Mouse (Mus musculus): ENCODE data around the gene Ect2.
A peak's percentile ranks its signal among the peaks of the same experiment; 100 is the strongest.

Ect2 gene

DNA sequence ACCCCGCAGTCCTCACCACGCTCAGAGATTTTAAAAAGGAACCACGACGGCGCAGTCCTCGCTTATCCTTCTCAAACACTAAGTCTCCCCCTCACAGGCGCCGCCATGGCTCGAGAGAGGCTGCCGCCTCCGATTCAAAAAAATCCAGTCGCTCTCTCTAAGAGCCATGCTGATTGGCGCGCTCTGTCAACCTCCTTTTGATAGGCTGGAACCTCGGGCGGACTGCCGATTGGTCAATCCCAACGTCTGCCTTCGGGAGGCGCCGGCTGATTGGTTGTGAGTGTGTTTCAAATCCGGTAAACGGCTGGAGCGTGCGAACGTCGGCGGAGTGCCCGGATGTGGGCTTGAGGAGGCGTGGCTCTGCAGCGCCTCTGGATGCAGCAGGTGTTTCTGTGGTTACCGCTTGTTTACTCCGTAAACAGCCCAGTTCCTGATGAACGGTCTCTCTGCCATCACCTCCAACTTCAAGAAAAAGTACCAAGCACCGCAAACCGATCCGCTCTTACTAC, at the start of gene Ect2:
Gene Ect2, minus strand, starts transcription at position 178 of the 509 bp plus-strand sequence.
- peak; percentile 99 for DNase-seq (ENCODE audit: extremely low spot score, low spot score)

DNA sequence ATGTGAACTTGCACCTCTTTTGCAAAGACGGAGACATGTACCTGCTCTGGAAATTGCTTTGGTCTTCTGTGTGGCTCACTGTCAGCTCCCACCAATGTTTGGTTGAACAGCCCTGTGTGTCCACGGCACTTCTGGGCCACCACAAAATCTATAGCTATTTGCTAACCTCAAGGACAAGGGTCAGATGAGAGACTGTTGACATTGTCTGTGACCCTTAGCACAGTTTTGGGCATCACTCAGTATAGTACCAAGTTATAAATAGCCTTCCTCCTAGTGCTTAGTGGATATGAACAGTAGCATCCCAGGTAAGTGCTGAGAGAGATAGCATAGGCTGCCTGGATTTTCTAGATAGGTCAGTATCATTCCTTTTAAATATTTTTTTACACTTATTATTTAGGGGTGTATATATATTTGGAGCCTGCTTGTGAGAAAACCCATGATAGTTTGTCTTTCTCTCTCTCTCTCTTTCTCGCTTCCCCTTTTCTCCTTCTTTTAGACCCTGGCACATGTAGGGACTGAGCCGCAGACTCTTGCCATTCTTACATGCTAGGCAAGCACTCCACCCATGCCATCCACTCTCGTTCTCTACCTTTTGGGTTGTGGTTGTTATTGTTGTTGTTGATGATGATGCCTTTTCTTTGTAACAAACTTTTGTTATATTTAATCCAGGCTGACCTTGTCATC, 48.2 kb upstream of the Ect2 start:
- DNase-seq (ENCODE audit: extremely low spot score, low spot score) = no peak

DNA sequence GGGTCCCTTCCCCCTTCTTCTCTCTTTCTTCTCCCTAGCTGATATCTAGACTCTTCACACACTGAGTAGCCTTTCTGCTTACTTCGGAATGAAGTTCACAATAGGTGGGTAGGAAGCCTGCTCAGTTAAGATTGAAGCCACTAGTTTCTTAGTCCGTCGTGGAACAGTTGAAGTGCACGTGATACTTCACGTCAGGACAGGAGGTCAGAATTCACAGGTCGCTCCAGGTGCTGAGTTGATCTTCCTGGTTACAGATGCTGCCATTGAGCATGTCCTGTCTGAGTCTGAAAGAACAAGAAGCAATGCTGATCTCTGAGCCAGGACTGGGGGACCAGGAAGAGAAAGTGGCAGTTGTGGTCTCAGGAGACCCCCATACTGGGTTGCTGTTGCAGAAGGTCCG, 45.4 kb upstream of the Ect2 start:
- no peak for DNase-seq (ENCODE audit: extremely low spot score, low spot score)

DNA sequence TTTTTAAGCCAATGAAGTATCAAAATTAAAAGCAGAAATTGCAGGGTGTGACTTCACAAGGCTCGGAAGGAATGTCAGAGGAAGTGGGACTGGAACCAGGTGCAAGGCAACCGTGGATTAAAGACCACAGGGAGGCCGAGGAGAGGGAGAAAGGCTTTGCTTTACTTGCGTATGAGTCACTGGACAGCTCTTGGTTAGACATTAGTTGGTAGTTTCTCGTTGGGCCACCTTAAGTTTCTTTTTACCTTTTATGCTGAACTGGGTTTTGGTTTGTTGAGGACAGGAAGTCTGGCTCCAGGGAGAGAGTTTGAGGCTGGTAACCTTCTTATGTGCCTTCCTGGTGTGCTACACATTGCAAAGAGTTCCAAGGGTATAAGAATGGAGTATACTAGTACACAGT, 44.1 kb upstream of the Ect2 start:
- DNase-seq (ENCODE audit: extremely low spot score, low spot score) = no peak

DNA sequence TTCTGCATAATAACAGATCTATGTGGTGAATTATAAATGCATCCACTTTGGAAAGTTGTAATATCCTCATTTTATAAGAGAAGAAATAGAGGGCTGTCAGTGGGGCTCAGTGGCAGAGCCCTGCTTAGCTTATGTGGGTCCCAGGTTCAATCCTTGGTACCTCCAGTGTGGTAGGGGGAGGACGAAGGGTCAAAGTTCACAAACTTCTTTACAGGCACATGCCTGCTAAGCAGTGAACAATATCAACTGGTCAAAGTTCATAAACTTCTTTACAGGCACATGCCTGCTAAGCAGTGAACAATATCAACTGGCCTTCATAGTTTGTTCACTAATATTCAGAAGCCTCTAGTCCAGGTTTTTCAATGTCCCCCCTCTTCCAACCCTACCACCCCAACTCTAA, 42.9 kb upstream of the Ect2 start:
- DNase-seq (ENCODE audit: extremely low spot score, low spot score) = no peak

DNA sequence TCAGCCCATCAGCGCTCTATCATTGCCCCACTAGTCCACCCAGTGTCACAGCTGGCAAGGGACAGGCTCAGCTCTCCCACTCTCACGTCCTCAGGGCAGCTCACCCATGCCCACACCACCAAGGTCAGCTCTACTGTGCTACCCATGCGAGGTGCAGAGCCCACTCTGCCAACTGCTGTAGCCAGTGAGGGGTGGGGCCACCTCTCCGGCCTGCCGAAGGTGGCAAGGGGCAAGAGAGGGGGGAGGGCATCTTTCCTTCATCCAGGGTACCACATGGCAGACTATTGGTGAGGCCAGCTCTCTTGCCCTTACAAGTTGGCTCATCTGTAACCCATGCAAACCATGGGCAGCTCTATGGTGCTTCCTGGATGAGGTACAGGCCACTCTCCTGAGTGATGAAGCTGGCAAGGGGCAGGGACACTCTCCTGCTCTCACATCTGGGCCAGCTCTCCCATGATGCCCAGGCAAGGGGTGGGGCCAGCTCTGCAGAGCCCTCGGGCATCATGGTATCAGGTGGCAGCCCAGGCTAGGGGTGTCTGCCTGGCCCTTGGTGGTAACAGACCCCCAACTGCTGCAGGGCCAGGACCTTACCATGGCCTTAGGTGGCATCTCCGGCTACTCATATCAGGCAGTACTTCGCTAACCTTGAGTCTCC, 42.0 kb upstream of the Ect2 start:
- no peak for DNase-seq (ENCODE audit: extremely low spot score, low spot score)

DNA sequence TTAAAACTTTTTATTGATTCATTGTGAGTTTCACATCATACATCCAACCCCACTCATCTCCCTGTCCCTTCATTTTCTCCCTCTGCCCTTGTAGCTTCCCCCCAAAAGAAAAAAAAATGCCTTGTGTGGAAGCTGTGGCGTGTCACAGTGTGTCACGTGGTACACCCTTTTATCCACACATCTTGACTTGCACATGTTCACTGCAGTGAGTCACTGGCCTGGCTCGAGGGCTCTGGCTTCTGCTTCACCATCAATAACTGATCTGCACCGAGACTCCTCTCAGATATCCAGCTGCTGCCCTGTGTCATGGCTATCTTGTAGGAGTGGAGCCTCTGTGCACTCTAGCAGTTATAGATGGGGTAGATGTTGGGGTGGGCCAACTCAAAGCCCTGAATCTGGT, 41.5 kb upstream of the Ect2 start:
- DNase-seq (ENCODE audit: extremely low spot score, low spot score) = no peak

DNA sequence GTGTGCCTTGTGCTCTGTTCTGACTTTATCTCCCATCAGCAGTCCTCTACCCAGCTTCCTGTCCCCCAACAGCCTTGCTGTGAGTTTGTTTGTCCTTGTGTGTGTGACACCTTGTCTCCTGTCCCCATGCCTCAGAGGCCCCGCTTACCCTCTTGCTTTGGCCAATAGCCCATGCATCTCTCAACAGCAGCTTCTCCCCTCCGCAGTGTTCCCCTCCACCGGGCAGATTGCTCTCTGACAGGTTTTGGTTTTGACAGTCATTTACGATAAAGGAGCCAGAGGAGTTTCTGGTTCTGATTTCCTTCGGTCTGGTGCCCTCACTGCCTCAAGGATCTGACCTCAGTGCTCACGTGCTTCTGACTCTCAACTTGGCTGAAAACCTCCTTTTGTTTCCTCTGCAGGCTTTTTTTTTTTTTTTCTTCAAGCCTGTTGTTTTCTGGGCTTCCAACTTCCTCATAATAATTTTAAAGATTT, 40.2 kb upstream of the Ect2 start:
- DNase-seq (ENCODE audit: extremely low spot score, low spot score) = no peak

DNA sequence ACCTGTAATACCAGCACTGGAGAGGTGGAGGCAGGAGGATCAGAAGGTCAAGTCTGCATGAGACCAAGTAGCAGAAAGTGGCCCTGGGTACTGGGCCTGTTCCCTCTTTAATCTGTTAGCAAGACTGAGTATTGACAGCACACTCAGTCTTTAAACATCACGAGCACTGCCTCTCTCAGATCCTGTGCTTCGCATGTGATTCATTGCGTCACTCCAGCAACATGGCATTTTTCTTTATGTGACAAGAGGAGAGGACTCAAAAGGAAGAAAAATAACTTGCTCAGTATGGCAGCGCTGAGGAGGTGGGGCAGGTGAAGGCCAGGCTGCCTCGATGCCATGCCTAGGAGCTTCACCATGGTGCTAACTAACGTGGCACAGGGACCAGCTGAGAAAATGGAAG, 38.2 kb upstream of the Ect2 start:
- DNase-seq (ENCODE audit: extremely low spot score, low spot score) = no peak

DNA sequence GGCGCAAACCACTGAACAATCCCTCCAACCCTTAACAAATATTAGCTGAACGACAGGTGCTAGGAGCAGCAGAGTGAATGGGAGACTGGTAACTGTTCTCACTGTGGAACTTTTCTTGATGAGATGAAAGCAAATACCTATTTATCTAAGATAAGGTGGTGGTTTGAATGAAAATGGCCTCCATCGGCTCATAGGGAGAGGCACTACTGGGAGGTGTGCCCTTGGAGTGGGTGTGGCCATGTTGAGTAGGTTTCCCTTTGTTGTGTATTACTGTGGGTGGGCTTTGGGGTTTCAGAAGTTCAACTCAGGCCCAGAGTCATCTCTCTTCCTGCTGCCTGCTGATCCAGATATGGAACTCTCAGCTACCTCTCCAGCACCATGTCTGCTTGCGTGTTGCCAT, 37.2 kb upstream of the Ect2 start:
- DNase-seq (ENCODE audit: extremely low spot score, low spot score) = no peak

DNA sequence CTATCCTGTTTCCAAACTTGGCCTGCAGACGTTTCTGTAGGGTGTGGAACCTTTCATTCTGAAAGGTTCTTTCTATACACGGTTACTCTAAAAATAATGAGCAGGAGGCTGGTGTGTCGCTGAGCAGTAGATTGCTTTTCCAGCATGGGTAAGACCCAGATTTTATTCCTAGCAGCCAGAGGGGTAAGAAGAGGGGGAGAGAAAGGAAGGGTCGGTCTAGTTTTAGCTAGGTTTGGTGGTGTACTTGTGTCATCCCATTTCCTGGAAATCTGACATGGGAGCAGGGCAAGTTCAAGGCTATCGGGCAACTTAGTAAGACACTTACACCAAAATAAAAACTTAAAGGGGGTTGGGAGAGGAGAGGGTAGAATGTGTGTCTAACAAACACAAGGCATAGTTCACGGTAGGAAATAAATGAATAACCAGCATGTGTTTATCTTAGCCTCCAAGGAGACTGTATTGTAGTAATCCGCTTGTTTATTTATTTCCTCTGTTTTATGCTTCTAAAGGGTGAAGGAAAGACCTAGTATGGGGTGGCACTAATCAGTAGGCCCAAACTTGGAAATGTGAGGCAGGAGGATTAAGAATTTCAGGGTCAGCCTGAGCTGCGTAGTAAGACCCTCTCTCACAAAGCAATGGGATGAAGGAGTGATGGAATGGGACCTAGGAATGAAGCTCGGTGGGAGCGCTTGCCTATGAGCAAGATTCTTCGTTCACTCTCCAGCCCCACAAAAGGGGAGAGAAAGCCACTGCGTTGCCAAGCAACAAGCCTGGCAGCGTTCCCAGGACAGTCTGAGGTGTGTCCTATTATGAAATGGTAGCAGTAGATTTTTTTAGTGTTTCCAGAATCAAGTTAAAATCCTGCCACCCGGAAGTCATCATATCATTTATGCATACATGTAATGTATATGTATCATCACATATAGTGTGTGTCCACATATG, 35.9 kb upstream of the Ect2 start:
- DNase-seq (ENCODE audit: extremely low spot score, low spot score) = no peak

DNA sequence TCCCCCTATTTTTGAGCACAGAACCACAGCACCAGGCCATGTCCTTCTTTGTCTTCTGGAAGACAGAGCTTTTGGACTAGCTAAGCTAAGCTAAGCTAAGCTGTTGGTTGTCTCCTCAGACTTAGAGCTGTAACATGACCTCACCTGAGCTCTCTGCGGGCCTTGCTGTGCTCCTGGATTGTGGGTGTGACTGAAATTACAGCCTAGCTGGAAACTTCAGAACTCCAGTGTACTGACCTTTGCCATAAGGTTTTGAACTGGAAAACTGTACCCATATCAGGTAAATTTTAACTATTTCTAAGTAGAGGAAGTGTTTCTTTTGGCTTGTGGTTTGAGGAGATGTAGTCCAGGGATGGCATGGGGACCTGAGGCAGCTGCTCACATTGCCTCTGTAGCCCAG, 34.7 kb upstream of the Ect2 start:
- DNase-seq (ENCODE audit: extremely low spot score, low spot score) = no peak

DNA sequence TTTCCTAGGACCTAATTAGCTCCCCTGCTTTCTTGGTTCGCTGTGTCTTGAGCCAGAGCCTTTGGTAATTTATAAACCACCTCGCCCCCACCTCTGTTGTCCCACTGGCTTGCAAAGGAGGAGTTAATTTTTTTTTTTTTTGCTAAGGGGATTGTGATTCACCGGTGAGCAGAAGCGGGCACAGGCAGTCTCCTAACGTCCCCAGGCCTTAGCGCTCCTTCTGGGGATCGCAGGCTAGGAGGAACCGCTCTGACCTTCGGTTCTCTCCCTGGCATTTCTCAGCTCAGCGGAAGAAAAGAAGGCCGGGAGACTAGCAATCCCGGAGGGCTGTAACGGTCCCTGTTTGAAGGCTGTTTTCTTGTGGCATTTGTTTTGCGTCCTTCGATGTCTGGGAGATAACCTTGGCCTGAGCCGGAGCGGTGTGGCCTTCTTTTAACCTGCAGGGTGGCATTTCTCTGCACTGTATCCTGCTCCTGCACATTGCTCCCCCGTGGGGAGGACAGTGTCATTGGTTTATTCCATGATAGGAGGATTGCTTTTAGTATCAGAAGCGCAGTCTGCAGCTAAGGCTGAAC, 30.0 kb upstream of the Ect2 start:
- peak; percentile 23 for DNase-seq (ENCODE audit: extremely low spot score, low spot score)

DNA sequence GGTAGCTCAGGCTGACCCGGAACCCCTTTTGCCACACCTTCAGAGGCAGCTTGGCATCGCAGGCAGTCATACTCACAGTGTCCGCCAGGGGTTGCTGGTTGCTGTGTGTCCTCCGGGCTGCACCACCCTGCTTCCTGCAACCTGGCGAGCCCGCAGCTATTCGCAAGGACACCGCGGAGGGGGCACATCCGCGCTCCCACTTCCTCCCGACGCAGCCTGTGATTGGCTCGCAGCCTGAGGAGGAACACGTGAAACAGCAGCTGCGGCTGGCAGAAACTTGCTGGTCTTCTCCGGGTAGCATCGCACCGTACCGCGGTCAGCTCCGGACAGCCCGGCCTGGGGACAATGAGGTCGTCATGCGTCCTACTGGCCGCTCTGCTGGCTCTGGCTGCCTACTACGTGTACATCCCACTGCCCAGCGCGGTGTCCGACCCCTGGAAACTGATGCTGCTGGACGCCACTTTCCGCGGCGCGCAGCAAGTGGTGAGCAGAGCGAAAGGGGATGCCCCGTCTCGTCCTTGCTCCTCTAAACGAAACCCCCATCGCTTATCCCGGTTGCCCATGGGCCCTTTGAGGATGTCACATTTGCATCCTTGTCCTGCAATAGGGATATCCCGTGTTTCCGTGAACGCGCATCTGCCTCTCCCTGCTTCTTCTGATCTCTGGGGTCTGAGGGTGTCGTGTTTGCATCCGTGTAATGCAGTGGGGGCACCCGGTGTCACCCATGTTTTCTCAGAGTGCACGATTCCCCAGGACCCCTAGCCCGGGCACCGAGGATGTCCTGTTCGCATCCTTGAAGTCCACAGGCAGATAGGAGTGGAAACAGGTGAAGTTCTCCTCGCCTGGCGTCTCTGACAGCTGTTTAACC, 29.3 kb upstream of the Ect2 start, which contains the start of gene Nceh1:
Gene Nceh1, plus strand, starts transcription at position 233 of the 868 bp plus-strand sequence.
- DNase-seq (ENCODE audit: extremely low spot score, low spot score) = peak; percentile 91

DNA sequence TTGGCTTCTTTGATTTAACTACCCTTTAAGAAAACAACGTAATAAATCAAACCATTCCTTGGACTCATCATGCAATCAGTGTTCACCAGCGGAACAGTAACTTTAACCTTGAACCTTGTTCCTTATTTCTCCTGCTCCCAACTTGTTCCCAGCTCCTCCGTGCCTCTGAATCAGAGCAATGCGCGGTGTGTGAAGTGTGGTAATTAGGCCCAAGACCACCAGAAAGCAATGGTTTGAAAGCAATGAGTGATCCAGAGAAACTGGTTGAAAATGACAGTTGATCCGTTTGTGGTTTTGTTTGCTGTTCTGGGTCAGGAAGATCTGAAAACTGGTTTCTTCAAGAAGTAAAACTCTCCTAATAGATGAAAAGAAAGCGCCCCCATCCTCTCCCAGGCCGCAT, 26.0 kb upstream of the Ect2 start:
- DNase-seq (ENCODE audit: extremely low spot score, low spot score) = no peak

DNA sequence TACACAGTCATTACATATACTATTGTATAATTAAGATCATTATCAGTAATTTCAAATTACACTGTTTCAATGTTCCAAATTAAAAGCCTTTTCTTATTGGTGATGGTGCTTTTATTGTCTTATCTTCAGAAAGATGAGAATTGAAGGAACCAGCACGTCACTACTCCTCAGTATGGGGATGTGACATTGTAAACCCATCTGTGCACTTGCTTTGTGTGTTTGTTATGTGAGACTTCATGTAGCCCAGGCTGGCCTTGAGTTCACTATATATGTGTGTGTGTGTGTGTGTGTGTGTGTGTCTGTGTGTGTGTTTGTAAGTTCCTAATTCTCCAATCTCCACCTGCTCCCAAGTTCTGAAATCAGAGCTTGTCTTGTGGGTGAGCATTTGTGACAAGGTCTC, 16.6 kb upstream of the Ect2 start:
- DNase-seq (ENCODE audit: extremely low spot score, low spot score) = no peak

DNA sequence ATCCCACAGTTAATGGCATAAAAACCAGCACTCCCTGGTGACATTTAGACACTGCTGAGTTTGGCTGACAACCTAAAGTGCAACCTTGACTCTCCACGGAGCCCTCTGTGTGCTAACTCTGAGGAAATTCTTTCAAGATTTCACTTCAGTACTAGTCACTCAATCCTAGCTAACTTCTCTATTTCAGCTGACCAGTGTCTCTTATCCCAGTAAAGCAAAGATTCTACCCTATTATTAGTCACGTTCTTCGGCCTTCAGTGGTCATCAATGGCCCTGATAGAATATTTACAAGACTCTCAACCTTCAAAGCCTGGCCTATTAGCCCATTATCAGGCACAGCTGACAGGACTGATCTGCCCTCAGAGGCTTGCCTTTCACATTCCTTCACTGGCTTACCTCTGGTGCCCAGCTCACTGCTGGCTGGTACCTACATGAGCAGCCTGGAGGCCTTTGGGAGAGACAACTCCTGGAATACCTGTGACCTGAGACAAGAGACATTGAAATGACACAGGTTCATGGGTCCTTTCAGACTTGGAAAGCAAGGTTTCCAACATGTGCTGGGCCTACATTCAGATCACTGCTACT, 11.9 kb upstream of the Ect2 start:
- no peak for DNase-seq (ENCODE audit: extremely low spot score, low spot score)

DNA sequence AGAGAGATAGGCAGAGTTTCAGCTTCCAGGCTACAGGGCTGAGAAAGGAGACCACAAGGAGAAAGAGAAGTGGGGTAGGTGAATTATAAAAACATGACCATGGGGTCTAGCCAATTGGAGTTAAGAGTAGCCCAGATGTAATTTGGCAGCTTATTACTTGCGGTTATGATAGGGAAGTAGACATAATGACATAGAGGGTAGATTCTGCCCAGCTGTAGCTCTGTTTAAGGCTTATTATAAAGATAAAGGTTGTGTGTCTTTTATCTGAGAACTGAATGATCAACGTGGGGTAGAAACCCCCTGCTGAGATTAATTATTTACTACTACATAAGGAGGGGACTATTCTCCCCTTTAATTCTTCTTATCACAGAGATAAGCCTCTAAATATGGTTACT, 8.7 kb upstream of the Ect2 start:
- no peak for DNase-seq (ENCODE audit: extremely low spot score, low spot score)

DNA sequence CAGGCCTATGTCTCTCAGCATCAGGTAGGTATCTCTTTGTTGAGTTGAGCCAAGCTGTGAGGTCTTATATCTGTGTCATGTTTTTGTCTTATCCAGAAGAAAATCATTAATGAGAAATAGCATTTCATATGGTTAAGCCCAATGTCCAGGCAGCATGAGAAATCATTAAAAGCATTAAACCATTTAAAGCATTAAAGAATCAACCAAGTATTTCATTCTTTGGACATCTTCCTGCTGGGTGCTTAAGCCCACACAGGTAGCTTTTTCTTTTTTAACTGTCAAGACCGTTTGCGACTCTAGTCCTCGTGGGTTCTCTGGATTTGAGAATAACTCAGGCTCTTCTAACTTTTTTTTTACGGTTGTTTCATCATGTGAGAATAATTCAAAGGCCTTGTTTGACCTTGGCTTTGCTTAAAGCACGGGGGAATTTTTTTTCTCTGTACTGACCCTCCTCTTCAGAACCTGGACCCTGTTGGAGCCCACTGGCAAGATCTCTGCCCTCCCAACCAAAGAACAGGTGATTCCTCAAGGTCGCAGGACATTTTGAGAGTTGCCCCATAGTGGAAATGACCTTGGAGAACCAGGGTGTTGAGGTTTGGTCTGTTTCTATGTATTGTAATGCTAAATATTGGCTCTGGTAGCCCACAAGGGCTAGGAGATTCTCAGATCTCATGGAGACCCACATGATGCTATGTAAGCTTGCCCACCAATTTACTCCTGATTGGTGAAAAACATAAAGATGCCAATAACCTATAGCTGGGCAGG, 8.1 kb upstream of the Ect2 start:
- DNase-seq (ENCODE audit: extremely low spot score, low spot score) = no peak

Measured in neural tube, embryonic 10.5 days (tissue).